Mouse (Mus musculus): Measurements from ENCODE around the gene Vps36.

DNA sequence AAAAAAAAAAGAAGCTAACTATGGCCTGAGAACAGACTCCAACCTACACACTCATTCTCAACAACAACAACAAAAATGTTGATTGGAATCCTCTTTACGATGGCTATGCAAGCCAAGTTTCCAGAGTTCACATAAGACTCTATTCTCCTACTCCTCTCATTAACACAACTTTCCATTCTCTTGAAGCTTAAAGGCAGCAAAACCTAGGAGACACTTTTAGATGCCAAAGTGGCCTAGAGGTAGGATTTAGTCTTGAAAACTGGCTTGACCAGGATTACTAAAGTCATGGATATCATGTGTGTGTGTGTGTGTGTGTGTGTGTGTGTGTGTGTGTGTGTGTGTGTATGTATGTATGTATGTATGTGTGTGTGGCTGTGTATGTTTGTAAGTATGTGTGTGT, 72.6 kb downstream of the Vps36 start:
- no peak for TF ChIP-seq POLR2A (IDR thresholded peaks at IDR 0.05; ENCODE audit: insufficient read depth, low read length)
- no peak for TF ChIP-seq CTCF (IDR thresholded peaks at IDR 0.05; ENCODE audit: low read depth, low read length)

All from ES-Bruce4 (cell line).